Mouse (Mus musculus) midbrain, embryonic 11.5 days (tissue): ENCODE results near the gene Ikzf2. TPM values are rescaled to one million over a fixed set of nuclear protein-coding genes. Genes with fewer than 3 reads are reported as not detected.
A peak's percentile ranks its signal among the peaks of the same experiment; 100 is the strongest.

ENCODE experiments used
- ATAC-seq: fragments of 200-750 bp; cut with Nextera tagmentation; 2 replicates; pipeline ENCODE4 v1.8.0; 2017; ENCODE audit warnings: moderate TSS enrichment, moderate library complexity; ENCODE audit not compliant: low FRiP score
- DNase-seq: peaks from one replicate; pipeline ENCODE4 v3.0.0; 2015; ENCODE audit warnings: low spot score; ENCODE audit errors: missing footprints
- H3K27ac ChIP-seq: fragments of 300-500 bp; sonication (generic); 2 replicates; pipeline ENCODE4 v1.5.1; 2014; ENCODE audit warnings: low read depth, low read length
- H3K27me3 ChIP-seq: fragments of 300-500 bp; sonication (generic); 2 replicates; pipeline ENCODE4 v1.6.1; 2014; ENCODE audit warnings: mild to moderate bottlenecking, low read length, moderate library complexity, mixed read lengths; ENCODE audit not compliant: control insufficient read depth, insufficient read depth
- H3K36me3 ChIP-seq: fragments of 300-500 bp; sonication (generic); 2 replicates; pipeline ENCODE4 v1.6.1; 2014; ENCODE audit warnings: mild to moderate bottlenecking, low read length, moderate library complexity, mixed read lengths; ENCODE audit not compliant: control insufficient read depth, insufficient read depth
- H3K4me1 ChIP-seq: fragments of 300-500 bp; sonication (generic); 2 replicates; pipeline ENCODE4 v1.6.1; 2014; ENCODE audit warnings: low read length; ENCODE audit not compliant: control insufficient read depth, insufficient read depth
- H3K4me2 ChIP-seq: fragments of 300-500 bp; sonication (generic); 2 replicates; pipeline ENCODE4 v1.6.1; 2014; ENCODE audit warnings: mild to moderate bottlenecking, moderate library complexity
- H3K4me3 ChIP-seq: fragments of 300-500 bp; sonication (generic); 2 replicates; pipeline ENCODE4 v1.5.1; 2014; ENCODE audit warnings: low read depth, low read length
- H3K9ac ChIP-seq: fragments of 300-500 bp; sonication (generic); 2 replicates; pipeline ENCODE4 v1.6.1; 2014; ENCODE audit warnings: low read length
- H3K9me3 ChIP-seq: fragments of 300-500 bp; sonication (generic); 2 replicates; pipeline ENCODE4 v1.6.1; 2016; ENCODE audit warnings: low read length; ENCODE audit not compliant: control insufficient read depth
- whole genome bisulfite sequencing: fragments of 180-500 bp; shearing (Covaris S2); extraction: QIAGEN DNeasy Blood & Tissue Kit; methylation state at CpG from one replicate; pipeline ENCODE4 v1.1.7; 2014; 5-methylcytosine and 5-hydroxymethylcytosine counted together
- polyA plus RNA-seq: library from polyadenylated mRNA; unstranded; fragments of >200 nt; fragmentation: Nextera tagmentation; extraction: Ambion mirVana; gene quantifications from 2 replicates; pipeline ENCODE4 v1.2.1, GENCODE M21; 2014

The Ikzf2 gene
- polyA plus RNA-seq, 1 experiment from 2014 or later: 4.2 TPM

- H3K27me3 ChIP-seq: no peaks in the 10 kb centered on the region
- WGBS: 60% methylated on average over 5 of the region's 5 CpGs
- DNase-seq (peak; percentile 49), ATAC-seq (no peak)
- no peaks in the 10 kb centered on the region for H3K9me3 ChIP-seq
- no peaks in the 10 kb centered on the region; the same call in 1 of the 2 replicates for H3K4me1 ChIP-seq
- H3K9ac ChIP-seq: no peak overlapping the region
- H3K4me3 ChIP-seq: no peak overlapping the region
- H3K4me2 ChIP-seq: no peak overlapping the region
- H3K36me3 ChIP-seq: no peaks in the 10 kb centered on the region
- H3K27ac ChIP-seq: no peak overlapping the region
These were observed 30.8 kb downstream of the Ikzf2 start for GRCm38 (mm10) chr1:69656047-69656782.

DNA sequence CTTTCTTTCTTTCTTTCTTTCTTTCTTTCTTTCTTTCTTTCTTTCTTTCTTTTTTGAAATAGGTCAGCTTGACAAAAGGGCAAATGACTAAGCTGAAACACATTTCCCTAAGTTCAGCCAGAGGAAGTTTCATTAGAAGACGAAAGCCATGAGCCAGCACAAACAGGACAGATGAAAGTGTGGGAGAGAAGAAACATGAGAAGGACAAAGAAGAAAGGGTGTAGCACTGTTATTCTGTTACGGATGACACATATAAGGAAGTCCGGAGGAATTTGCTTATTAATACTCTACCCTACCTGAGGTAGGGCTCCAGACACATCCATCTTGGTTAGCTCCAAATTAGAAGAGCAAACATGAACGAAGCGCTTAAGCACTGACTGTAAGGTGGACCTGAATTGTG is 31.7 kb downstream of the Ikzf2 start:
- H3K27me3 ChIP-seq: no peaks in the 10 kb centered on the region

DNA sequence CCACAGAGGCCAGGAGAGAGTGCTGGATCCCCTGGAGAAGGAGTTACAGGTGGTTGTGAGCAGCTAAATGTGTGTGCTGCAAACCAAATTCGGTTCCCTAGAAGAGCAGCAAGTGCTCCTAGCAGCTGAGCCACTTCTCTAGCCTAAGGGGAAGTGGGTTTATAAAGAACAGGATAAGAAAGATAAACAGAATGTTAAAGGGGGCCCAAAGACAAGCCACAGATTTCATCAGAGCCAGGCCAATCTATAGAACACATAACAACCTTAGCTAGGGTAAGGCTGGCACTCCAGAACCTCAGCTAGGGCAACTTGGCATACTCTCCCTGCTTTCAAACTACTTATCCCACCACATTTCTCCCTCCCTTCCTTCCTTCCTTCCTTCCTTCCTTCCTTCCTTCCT is 32.1 kb downstream of the Ikzf2 start:
- ATAC-seq (no peak), DNase-seq (no peak)
- Histone ChIP-seq H3K9ac (no peak overlapping the region), H3K9me3 (no peaks in the 10 kb centered on the region), H3K36me3 (no peaks in the 10 kb centered on the region), H3K4me1 (no peaks in the 10 kb centered on the region; the same call in 1 of the 2 replicates), H3K27ac (no peak overlapping the region), H3K4me3 (no peak overlapping the region), H3K4me2 (no peak overlapping the region), H3K27me3 (no peaks in the 10 kb centered on the region)
- 70% methylated on average over 1 of the region's 1 CpGs for WGBS

More for the DNA sequence above, 31.7 kb downstream of the Ikzf2 start:
- Histone ChIP-seq H3K4me2 (no peak overlapping the region), H3K9me3 (no peaks in the 10 kb centered on the region), H3K36me3 (no peaks in the 10 kb centered on the region), H3K27ac (no peak overlapping the region), H3K4me3 (no peak overlapping the region), H3K4me1 (no peaks in the 10 kb centered on the region; the same call in 1 of the 2 replicates), H3K9ac (no peak overlapping the region)
- WGBS: 83% methylated on average over 5 of the region's 5 CpGs
- no peak for ATAC-seq
- DNase-seq: peak; percentile 54

DNA sequence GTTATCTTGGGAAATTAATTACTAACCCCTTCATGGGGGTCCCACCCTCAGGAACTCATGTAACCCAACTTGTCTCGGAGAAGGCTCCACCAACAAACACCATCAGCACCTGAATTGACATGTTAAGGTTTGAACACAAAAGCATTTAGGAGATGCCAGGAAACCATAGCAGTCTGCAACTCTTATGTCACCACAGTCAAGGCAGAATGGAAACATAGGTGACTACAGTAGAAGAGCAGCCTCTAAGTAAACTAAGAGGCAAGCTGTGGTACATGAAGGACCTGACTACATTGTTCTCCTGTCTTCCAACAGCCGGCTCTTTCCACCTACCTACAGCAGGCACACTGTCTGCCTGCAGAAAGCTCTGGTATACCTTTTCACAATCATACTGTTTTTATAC is 33.6 kb downstream of the Ikzf2 start:
- ATAC-seq (no peak), DNase-seq (no peak)
- H3K4me1 ChIP-seq: no peaks in the 10 kb centered on the region; the same call in 1 of the 2 replicates
- no peaks in the 10 kb centered on the region for H3K36me3 ChIP-seq
- H3K27me3 ChIP-seq: no peaks in the 10 kb centered on the region
- H3K4me2 ChIP-seq: no peak overlapping the region
- no peaks in the 10 kb centered on the region for H3K9me3 ChIP-seq
- H3K4me3 ChIP-seq: no peak overlapping the region
- no peak overlapping the region for H3K9ac ChIP-seq
- WGBS: 95% methylated on average over 2 of the region's 2 CpGs
- no peak overlapping the region for H3K27ac ChIP-seq

GRCm38 (mm10) chr1:69643138-69643537 is 43.9 kb downstream of the Ikzf2 start:
- H3K4me3 ChIP-seq: no peak overlapping the region
- no peak for ATAC-seq
- WGBS: 84% methylated on average over 4 of the region's 4 CpGs
- H3K27ac ChIP-seq: no peak overlapping the region
- no peaks in the 10 kb centered on the region for H3K9me3 ChIP-seq
- H3K36me3 ChIP-seq: no peaks in the 10 kb centered on the region
- H3K9ac ChIP-seq: no peak overlapping the region
- no peaks in the 10 kb centered on the region for H3K27me3 ChIP-seq
- no peak for DNase-seq
- H3K4me2 ChIP-seq: no peak overlapping the region
- H3K4me1 ChIP-seq: no peaks in the 10 kb centered on the region

DNA sequence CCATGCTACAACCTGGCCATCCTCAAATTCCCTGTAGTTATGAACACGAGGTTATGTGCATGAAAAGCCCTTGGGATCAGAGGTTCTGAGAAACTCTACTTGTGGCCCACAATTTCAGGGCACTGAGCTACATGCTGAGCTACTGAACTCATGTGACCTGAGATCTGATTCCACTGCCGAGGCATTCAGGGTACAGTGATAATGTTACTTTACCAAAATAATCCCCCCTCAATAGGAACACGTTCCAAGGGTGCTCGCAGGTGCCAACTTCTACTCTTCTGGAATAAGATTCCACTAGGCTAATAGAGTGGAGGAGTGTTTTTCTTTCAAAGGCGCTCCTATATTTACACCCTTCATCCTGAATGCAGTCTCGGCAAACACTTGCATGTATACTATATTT is 45.1 kb downstream of the Ikzf2 start:
- Histone ChIP-seq H3K27me3 (no peaks in the 10 kb centered on the region), H3K9ac (no peak overlapping the region)
- WGBS: 86% methylated on average over 6 of the region's 6 CpGs

DNA sequence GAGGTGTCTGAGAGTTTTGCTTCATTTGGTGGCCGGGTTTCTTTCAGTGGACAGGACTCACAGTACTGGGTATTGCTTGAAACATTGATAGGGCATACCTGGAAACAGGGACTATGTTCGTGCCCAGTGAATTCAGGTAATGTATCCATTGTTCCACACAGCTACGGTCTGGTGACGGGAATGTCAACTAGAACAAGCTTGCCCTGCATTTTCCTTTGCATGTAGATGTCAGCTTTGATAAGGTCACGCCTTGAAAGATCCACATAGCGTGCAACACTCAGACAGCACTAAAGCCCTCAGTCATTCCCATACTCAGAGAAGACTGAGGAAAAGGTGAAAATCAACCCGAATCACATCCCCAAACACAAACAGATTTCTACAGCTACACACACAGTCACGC is 48.7 kb downstream of the Ikzf2 start:
- H3K4me2 ChIP-seq: no peak overlapping the region
- H3K4me1 ChIP-seq: no peaks in the 10 kb centered on the region
- no peaks in the 10 kb centered on the region for H3K27me3 ChIP-seq
- no peaks in the 10 kb centered on the region for H3K9me3 ChIP-seq
- H3K4me3 ChIP-seq: no peak overlapping the region
- WGBS: 87% methylated on average over 8 of the region's 8 CpGs
- no peaks in the 10 kb centered on the region for H3K36me3 ChIP-seq
- no peak for DNase-seq
- H3K9ac ChIP-seq: no peak overlapping the region
- H3K27ac ChIP-seq: no peak overlapping the region
- ATAC-seq: no peak

More for the DNA sequence above, 45.1 kb downstream of the Ikzf2 start:
- Histone ChIP-seq H3K4me3 (no peak overlapping the region), H3K4me2 (no peak overlapping the region), H3K4me1 (no peaks in the 10 kb centered on the region), H3K27ac (no peak overlapping the region), H3K9me3 (no peaks in the 10 kb centered on the region), H3K36me3 (no peaks in the 10 kb centered on the region)
- DNase-seq: no peak
- ATAC-seq: no peak

GRCm38 (mm10) chr1:69637907-69638306 is 49.1 kb downstream of the Ikzf2 start:
- ATAC-seq (no peak), DNase-seq (no peak)
- Histone ChIP-seq H3K9me3 (no peaks in the 10 kb centered on the region), H3K27ac (no peak overlapping the region), H3K27me3 (no peaks in the 10 kb centered on the region), H3K4me1 (no peaks in the 10 kb centered on the region), H3K4me2 (no peak overlapping the region), H3K9ac (no peak overlapping the region), H3K4me3 (no peak overlapping the region), H3K36me3 (no peaks in the 10 kb centered on the region)
- 74% methylated on average over 3 of the region's 3 CpGs for WGBS

DNA sequence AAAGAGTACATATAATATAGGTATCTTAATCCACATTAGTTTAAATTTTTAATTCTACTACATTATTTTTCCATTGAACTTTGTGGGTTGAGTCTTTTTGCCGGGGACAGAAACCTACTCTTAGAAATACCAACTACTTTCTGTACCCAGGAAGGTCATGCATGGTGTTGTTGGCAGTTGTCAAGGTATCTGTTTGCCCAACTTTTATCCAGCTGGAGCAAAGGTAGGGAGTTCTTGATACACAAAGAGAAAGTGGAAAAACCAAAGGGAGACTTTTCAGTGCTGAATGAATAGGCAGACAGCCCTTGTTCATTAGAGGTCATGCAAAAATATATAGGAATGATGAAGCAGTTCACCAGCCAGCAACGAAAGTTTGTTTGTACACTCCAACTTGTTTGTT is 52.8 kb downstream of the Ikzf2 start:
- DNase-seq: no peak
- no peaks in the 10 kb centered on the region for H3K9me3 ChIP-seq
- no peaks in the 10 kb centered on the region for H3K27me3 ChIP-seq
- H3K36me3 ChIP-seq: no peaks in the 10 kb centered on the region
- no peaks in the 10 kb centered on the region for H3K4me1 ChIP-seq
- H3K4me3 ChIP-seq: no peak overlapping the region
- no peak overlapping the region for H3K4me2 ChIP-seq
- H3K27ac ChIP-seq: no peak overlapping the region
- WGBS: 95% methylated on average over 2 of the region's 2 CpGs
- ATAC-seq: no peak
- no peak overlapping the region for H3K9ac ChIP-seq
